9 mouse cellular contexts compared by ENCODE assay signal in the genomic region with DNA sequence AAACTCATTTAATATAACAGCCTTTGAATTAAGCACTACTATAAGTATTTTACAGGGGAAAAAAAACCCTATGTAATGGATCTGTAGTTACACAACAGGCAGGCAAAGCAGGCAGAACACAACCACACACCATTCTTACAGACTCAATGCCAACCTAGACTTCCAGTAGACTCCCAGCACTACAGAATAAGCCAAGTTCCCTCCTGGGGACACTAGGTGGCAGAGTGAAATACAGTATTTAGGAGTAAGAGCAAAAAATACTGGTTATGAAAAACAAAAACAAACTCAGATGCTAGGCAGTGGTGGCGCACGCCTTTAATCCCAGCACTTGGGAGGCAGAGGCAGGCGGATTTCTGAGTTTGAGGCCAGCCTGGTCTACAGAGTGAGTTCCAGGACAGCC. TPM values are rescaled to one million over a fixed set of nuclear protein-coding genes. Genes with fewer than 3 reads are reported as not detected.
DNase-seq lines count a peak whose midpoint lies in the region; ATAC-seq and TF ChIP-seq lines count a peak whose summit lies in the region.
"Had no signal": no experiment of that assay in that cellular context is flagged by ENCODE, and none has a peak within 500 bp of the region (broad histone marks: within the 10 kb centered on the region; RNA-seq: fewer than 3 reads in every experiment).

No protein-coding gene starts in this region.

- H3K36me3 ChIP-seq in heart, postnatal 0 days (replicated peaks; ENCODE audit: control insufficient read depth, insufficient read depth, low read length): peaks cover 11% of the 10 kb centered on the region
- peaks cover 10% of the 10 kb centered on the region; the same call in 1 of the 2 replicates for H3K36me3 ChIP-seq in heart, embryonic 10.5 days
- H3K36me3 ChIP-seq in thymus, adult 2 months (ENCODE audit: control insufficient read depth, insufficient read depth, low read length): no peaks in the 10 kb centered on the region
- H3K36me3 ChIP-seq in kidney, postnatal 0 days (ENCODE audit: insufficient read depth, low read length): 0 out of 2 replicates have a peak, but pooled peaks cover 2% of the 10 kb centered on the region
- H3K36me3 ChIP-seq in splenic B cell, adult 2 months (ENCODE audit: control insufficient read depth, insufficient read depth, low read length, poor library complexity, severe bottlenecking): no peaks in the 10 kb centered on the region

- peak; percentile 71 for TF ChIP-seq CTCF in heart, postnatal 0 days (IDR thresholded peaks at IDR 0.05; ENCODE audit: low read depth)
- TF ChIP-seq CTCF in thymus, adult 2 months (IDR thresholded peaks at IDR 0.05; ENCODE audit: borderline replicate concordance, control insufficient read depth, extremely low read depth, insufficient read depth, low read length, poor library complexity): no peak
- TF ChIP-seq CTCF in kidney, postnatal 0 days (IDR thresholded peaks at IDR 0.05; ENCODE audit: low read depth): peak; percentile 71

- no peak overlapping the region for H3K4me2 ChIP-seq in heart, postnatal 0 days (ENCODE audit: low read depth, low read length)
- no peak overlapping the region for H3K4me2 ChIP-seq in kidney, postnatal 0 days (ENCODE audit: low read length)

- no peaks in the 10 kb centered on the region for H3K4me1 ChIP-seq in heart, postnatal 0 days (ENCODE audit: control insufficient read depth, insufficient read depth)
- no peaks in the 10 kb centered on the region for H3K4me1 ChIP-seq in heart, embryonic 10.5 days
- no peaks in the 10 kb centered on the region for H3K4me1 ChIP-seq in thymus, adult 2 months (replicated peaks; ENCODE audit: control insufficient read depth, insufficient read depth, low read length)
- H3K4me1 ChIP-seq in kidney, postnatal 0 days (replicated peaks; ENCODE audit: insufficient read depth, low read length): no peaks in the 10 kb centered on the region

- WGBS in heart, postnatal 0 days: 60% methylated on average over 3 of the region's 3 CpGs
- WGBS in heart, embryonic 10.5 days: 76% methylated on average over 3 of the region's 3 CpGs
- WGBS in thymus, adult 2 months: 77% methylated on average over 3 of the region's 3 CpGs
- WGBS in kidney, postnatal 0 days: 74% methylated on average over 3 of the region's 3 CpGs

- H3K27me3 ChIP-seq in heart, postnatal 0 days (ENCODE audit: control insufficient read depth, insufficient read depth, low read length): no peaks in the 10 kb centered on the region
- H3K27me3 ChIP-seq in heart, embryonic 10.5 days (ENCODE audit: insufficient read depth, poor library complexity, severe bottlenecking): no peaks in the 10 kb centered on the region
- H3K27me3 ChIP-seq in thymus, adult 2 months (ENCODE audit: control insufficient read depth, insufficient read depth, low read length): no peaks in the 10 kb centered on the region
- no peaks in the 10 kb centered on the region for H3K27me3 ChIP-seq in kidney, postnatal 0 days (ENCODE audit: insufficient read depth, low read length)
- H3K27me3 ChIP-seq in splenic B cell, adult 2 months (ENCODE audit: control insufficient read depth, insufficient read depth, low read length, poor library complexity, severe bottlenecking): no peaks in the 10 kb centered on the region

- peak; percentile 65 for DNase-seq in heart, postnatal 0 days (ENCODE audit: low spot score)
- no peak for DNase-seq in heart, embryonic 10.5 days (ENCODE audit: low spot score)
- peak; percentile 33 for DNase-seq in thymus, adult 2 months
- DNase-seq in thymus, adult 18-20 months: no peak
- peak; percentile 68 for DNase-seq in cerebellum, adult 9-10 months
- DNase-seq in kidney, postnatal 0 days (ENCODE audit: low spot score): peak; percentile 63
- peak; percentile 58 for DNase-seq in splenic B cell, adult 2 months (ENCODE audit: low read depth, low spot score)
- no peak for DNase-seq in gastrocnemius, adult 8-10 months (ENCODE audit: low spot score in 2 of 2)

- no peak overlapping the region for H3K27ac ChIP-seq in heart, postnatal 0 days (ENCODE audit: low read depth)
- H3K27ac ChIP-seq in heart, embryonic 10.5 days: no peak overlapping the region
- no peak overlapping the region for H3K27ac ChIP-seq in thymus, adult 2 months (ENCODE audit: control insufficient read depth, insufficient read depth, low read length)
- no peak overlapping the region for H3K27ac ChIP-seq in kidney, postnatal 0 days

- no peaks in the 10 kb centered on the region for H3K9me3 ChIP-seq in heart, postnatal 0 days (replicated peaks; ENCODE audit: control insufficient read depth, low read length)
- no peaks in the 10 kb centered on the region for H3K9me3 ChIP-seq in heart, embryonic 10.5 days
- no peaks in the 10 kb centered on the region for H3K9me3 ChIP-seq in kidney, postnatal 0 days (replicated peaks; ENCODE audit: low read length)

- TF ChIP-seq EP300 in heart, postnatal 0 days (IDR thresholded peaks at IDR 0.05; ENCODE audit: low read depth): no peak

- no peak overlapping the region for H3K9ac ChIP-seq in heart, postnatal 0 days (replicated peaks; ENCODE audit: low read depth, low read length)
- H3K9ac ChIP-seq in kidney, postnatal 0 days (ENCODE audit: low read depth, low read length): no peak overlapping the region

- ATAC-seq in heart, postnatal 0 days (ENCODE audit: insufficient read depth, low read depth): peak; percentile 62; the same call in 1 of the 2 replicates
- ATAC-seq in kidney, postnatal 0 days (replicated peaks; ENCODE audit: low FRiP score, low read depth): 0 out of 2 replicates have a peak, but pooled peaks have one; percentile 36

- no peak for TF ChIP-seq POLR2A in thymus, adult 2 months (IDR thresholded peaks at IDR 0.05; ENCODE audit: control insufficient read depth, extremely low read depth, insufficient read depth, low read length, poor library complexity)

- H3K4me3 ChIP-seq in heart, postnatal 0 days (ENCODE audit: low read depth, low read length): no peak overlapping the region
- H3K4me3 ChIP-seq in heart, embryonic 10.5 days: no peak overlapping the region
- no peak overlapping the region for H3K4me3 ChIP-seq in thymus, adult 2 months (ENCODE audit: control insufficient read depth, insufficient read depth, low read length)
- H3K4me3 ChIP-seq in kidney, postnatal 0 days (replicated peaks; ENCODE audit: low read depth, low read length): no peak overlapping the region

RNA-seq across cellular contexts. Expression of a gene that starts 39.5 kb away (rescaled TPM):
- 16.4 and 17.4 TPM in 2 replicates for total RNA-seq in heart, postnatal 0 days (2014; rRNA removed; ENCODE audit: low replicate concordance)
- polyA plus RNA-seq in heart, postnatal 0 days (2015; fragmentation: Nextera tagmentation; extraction: Ambion mirVana): 3.7 and 4.5 TPM in 2 replicates
- polyA plus RNA-seq in heart, embryonic 10.5 days (2016; fragmentation: Nextera tagmentation; extraction: Ambion mirVana): 7.1 and 10.9 TPM in 2 replicates
- polyA plus RNA-seq in thymus, adult 2 months (2012; rRNA removed): 7.3 and 13.4 TPM in 2 replicates
- polyA plus RNA-seq in kidney, postnatal 0 days (2015; fragmentation: Nextera tagmentation; extraction: Ambion mirVana): 8.1 and 8.6 TPM in 2 replicates
- total RNA-seq in gastrocnemius, adult 8-10 months (2022): 1 to 10 TPM; 7.3 to 9.5 (median 8.6) TPM

RNA-seq across cellular contexts. Expression of a gene that starts 45.8 kb away (rescaled TPM):
- not detected in 2 replicates for total RNA-seq in heart, postnatal 0 days (2014; rRNA removed; ENCODE audit: low replicate concordance)
- polyA plus RNA-seq in heart, postnatal 0 days (2015; fragmentation: Nextera tagmentation; extraction: Ambion mirVana): not detected in 2 replicates
- polyA plus RNA-seq in heart, embryonic 10.5 days (2016; fragmentation: Nextera tagmentation; extraction: Ambion mirVana): not detected in 2 replicates
- 24.4 and 41.7 TPM in 2 replicates for polyA plus RNA-seq in thymus, adult 2 months (2012; rRNA removed)
- polyA plus RNA-seq in kidney, postnatal 0 days (2015; fragmentation: Nextera tagmentation; extraction: Ambion mirVana): not detected in 2 replicates
- not detected for total RNA-seq in gastrocnemius, adult 8-10 months (2022)
- polyA plus RNA-seq: neural tube, embryonic 11.5 days had no signal

Comparison
In these comparisons a context has a peak if more than half of its experiments do, and no peak if none do; other contexts are left out.
1. DNase-seq: peak in heart, postnatal 0 days (single experiment), thymus, adult 2 months (single experiment), cerebellum, adult 9-10 months (single experiment), kidney, postnatal 0 days (single experiment) and splenic B cell, adult 2 months (single experiment); none in heart, embryonic 10.5 days (single experiment), thymus, adult 18-20 months (0 of 2) and gastrocnemius, adult 8-10 months (0 of 2).
2. RNA of a gene that starts 45.8 kb away (polyA plus RNA-seq): 24.4 to 41.7 TPM in thymus, adult 2 months; not detected in heart, postnatal 0 days, not detected in heart, embryonic 10.5 days and not detected in kidney, postnatal 0 days; every median in the first group is over 10 times any median in the second.